Mouse (Mus musculus): Measurements from ENCODE around the gene Alg9.

Alg9 gene

GRCm38 (mm10) chr9:50884741-50885599 lies 110.2 kb downstream of the Alg9 start:
- DNase-seq (ENCODE audit: extremely low read depth, low read depth): no peak

DNA sequence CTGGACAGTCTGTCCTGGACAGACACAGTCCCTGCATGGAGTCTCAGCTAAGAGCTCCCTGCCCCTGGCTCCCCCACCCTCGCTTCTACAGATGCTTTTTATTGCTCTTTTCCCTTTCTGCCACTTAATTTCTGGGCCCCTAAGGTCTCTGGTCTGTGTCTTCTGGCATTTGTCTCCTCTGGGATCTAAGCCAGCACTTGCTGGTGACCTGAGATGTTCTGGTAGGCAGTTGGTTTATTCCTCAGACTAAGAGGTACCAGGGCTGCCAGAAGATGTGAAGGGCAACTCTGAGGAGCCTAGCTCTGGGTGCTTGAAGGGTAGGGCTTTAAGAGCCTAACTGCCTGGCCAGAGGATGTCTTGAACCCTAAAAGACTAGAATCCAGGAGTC lies 110.8 kb downstream of the Alg9 start:
- no peak for DNase-seq (ENCODE audit: extremely low read depth, low read depth)

DNA sequence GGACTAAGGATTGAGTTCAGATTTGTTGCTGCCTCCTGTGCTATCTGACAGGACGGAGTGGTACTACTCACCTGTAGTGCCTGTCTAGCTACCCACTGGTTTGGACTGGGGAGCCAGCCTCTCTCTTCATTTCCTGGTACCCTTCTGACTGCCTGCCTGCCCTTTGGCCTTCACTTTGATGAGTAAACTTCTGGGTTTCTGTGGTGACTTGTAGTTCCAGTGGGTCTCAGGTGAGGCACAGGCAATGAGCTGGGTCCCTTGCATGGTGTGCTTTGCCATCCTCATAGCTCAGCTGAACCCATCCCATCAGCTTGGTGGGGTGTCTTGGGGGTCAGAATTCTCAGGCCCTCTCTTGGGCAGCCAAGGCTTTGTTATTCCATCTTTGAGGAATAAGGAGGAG lies 112.1 kb downstream of the Alg9 start:
- DNase-seq (ENCODE audit: extremely low read depth, low read depth): no peak

DNA sequence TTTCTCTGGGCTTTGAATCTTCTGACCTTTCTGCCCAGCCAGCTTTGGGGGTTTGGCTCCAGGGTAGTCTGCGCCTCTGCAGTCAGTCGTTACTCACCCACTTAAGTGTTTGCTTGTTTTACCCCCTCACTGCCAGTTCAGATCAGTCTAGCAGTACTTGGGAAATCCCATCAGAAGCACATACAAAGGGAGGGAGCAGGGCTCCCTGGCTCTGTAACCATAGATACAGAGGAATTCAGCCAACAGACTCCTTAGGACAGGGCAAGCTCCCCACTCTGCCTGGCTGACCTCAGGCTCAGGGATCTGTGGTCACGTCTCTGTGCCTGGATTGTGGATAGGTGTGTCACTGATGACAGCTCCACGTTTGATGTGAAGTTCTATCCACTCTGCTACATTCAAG lies 112.5 kb downstream of the Alg9 start:
- DNase-seq (ENCODE audit: extremely low read depth, low read depth): no peak

GRCm38 (mm10) chr9:50889211-50889610 lies 114.4 kb downstream of the Alg9 start:
- DNase-seq (ENCODE audit: extremely low read depth, low read depth): no peak

GRCm38 (mm10) chr9:50889964-50890363 lies 115.1 kb downstream of the Alg9 start:
- DNase-seq (ENCODE audit: extremely low read depth, low read depth): no peak

GRCm38 (mm10) chr9:50890494-50891090 lies 115.8 kb downstream of the Alg9 start:
- DNase-seq (ENCODE audit: extremely low read depth, low read depth): no peak
